Mouse (Mus musculus) liver, embryonic 14.5 days (tissue): ENCODE data around the gene Alx1. TPM values are rescaled to one million over a fixed set of nuclear protein-coding genes. Genes with fewer than 3 reads are reported as not detected.

Experiments used
- ATAC-seq: fragments of 200-750 bp; cut with Nextera tagmentation; 2 replicates; pipeline ENCODE4 v1.8.0; 2017; ENCODE audit warnings: moderate number of reproducible peaks, mild to moderate bottlenecking, moderate library complexity; ENCODE audit not compliant: insufficient read depth
- DNase-seq, 3 experiments: peaks; one replicate each; pipeline ENCODE4 v3.0.0-alpha.2; 2012 to 2013; ENCODE audit warnings: low read depth in 3 of 3, low spot score in 3 of 3
- H3K27ac ChIP-seq: fragments of 300-500 bp; sonication (generic); 2 replicates; pipeline ENCODE4 v1.5.1; 2014; ENCODE audit warnings: moderate library complexity, mild to moderate bottlenecking, control low read depth, inconsistent platforms
- H3K27me3 ChIP-seq: fragments of 300-500 bp; sonication (generic); 2 replicates; pipeline ENCODE4 v1.6.1; 2014; ENCODE audit warnings: mild to moderate bottlenecking, low read length, moderate library complexity; ENCODE audit not compliant: control insufficient read depth, insufficient read depth
- H3K36me3 ChIP-seq: fragments of 300-500 bp; sonication (generic); replicated peaks from 2 replicates; pipeline ENCODE4 v1.6.1; 2014; ENCODE audit warnings: low read depth; ENCODE audit not compliant: control insufficient read depth, insufficient read depth
- H3K4me1 ChIP-seq, 2 experiments: fragments of 200-500 bp in 1 of 2; fragments of 300-500 bp in 1 of 2; sonication (generic) in 1 of 2; replicated peaks; 2 replicates each; pipeline ENCODE4 v1.6.1; 2012 to 2014; ENCODE audit warnings: antibody characterized with exemption in 1 of 2, inconsistent platforms in 1 of 2, low read length in 1 of 2; ENCODE audit not compliant: control insufficient read depth in 2 of 2, insufficient read depth in 2 of 2
- H3K4me2 ChIP-seq: fragments of 300-500 bp; sonication (generic); 2 replicates; pipeline ENCODE4 v1.6.1; 2014; ENCODE audit warnings: low read depth, mild to moderate bottlenecking, control low read depth, moderate library complexity
- H3K4me3 ChIP-seq, 2 experiments: fragments of 200-500 bp in 1 of 2; fragments of 300-500 bp in 1 of 2; sonication (generic) in 1 of 2; 2 replicates each; pipeline ENCODE4 v1.5.1; 2012 to 2014; ENCODE audit warnings: low read depth in 2 of 2, low read length in 2 of 2, mild to moderate bottlenecking in 2 of 2, control low read depth in 1 of 2, inconsistent platforms in 1 of 2, moderate library complexity in 1 of 2; ENCODE audit not compliant: insufficient read depth in 1 of 2
- H3K9ac ChIP-seq: fragments of 300-500 bp; sonication (generic); replicated peaks from 2 replicates; pipeline ENCODE4 v1.6.1; 2014; ENCODE audit warnings: mild to moderate bottlenecking, control low read depth, moderate library complexity
- H3K9me3 ChIP-seq: fragments of 300-500 bp; sonication (generic); 2 replicates; pipeline ENCODE4 v1.6.1; 2016; ENCODE audit warnings: low read length, mixed read lengths; ENCODE audit not compliant: control insufficient read depth
- CTCF ChIP-seq: IDR thresholded peaks from 2 replicates; pipeline ENCODE4 v1.5.1; 2016; ENCODE audit warnings: antibody characterized with exemption, low read depth, control low read depth
- EP300 ChIP-seq: IDR thresholded peaks from 2 replicates; pipeline ENCODE4 v1.6.1; 2016; ENCODE audit warnings: antibody characterized with exemption, low read depth
- WGBS: fragments of 180-500 bp; shearing (Covaris S2); extraction: QIAGEN DNeasy Blood & Tissue Kit; methylation state at CpG from one replicate; pipeline ENCODE4 v1.1.7; 2014; ENCODE audit not compliant: insufficient replicate concordance; 5-methylcytosine and 5-hydroxymethylcytosine counted together
- polyA plus RNA-seq, 2 experiments: library from polyadenylated mRNA; depleted of rRNA in 1 of 2; stranded (reverse) in 1 of 2; unstranded in 1 of 2; fragments of >200 nt; fragmentation: Nextera tagmentation in 1 of 2; extraction: Ambion mirVana in 1 of 2; gene quantifications; 2 replicates each; pipeline versions ENCODE4 v1.2.1 to v1.2.3; 2012 to 2014

Alx1 gene
- polyA plus RNA-seq, 2 experiments = 0.02 TPM; not detected in 1

DNA sequence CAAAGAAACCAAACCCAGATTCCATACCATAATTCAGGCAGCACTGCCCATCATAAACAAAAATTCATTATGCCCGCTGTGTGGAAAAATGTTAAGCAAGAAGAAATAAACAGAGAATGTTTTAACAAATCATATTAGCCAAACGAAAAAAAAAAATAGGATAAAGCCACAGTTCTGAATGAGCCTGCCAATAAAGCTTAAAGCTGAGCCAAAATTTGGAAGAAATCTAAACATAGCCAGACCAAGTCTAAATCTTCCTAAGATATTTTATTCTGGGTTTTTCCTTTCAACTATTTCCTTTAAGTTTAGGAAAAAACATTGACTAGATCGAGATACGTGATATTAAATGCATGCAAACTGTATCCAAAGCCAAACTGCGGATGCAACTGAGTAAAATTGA is 54.9 kb downstream of the Alx1 start:
- no peak for TF ChIP-seq CTCF
- TF ChIP-seq EP300 = no peak
- ATAC-seq = no peak
- 58% methylated on average over 5 of the region's 5 CpGs for WGBS

DNA sequence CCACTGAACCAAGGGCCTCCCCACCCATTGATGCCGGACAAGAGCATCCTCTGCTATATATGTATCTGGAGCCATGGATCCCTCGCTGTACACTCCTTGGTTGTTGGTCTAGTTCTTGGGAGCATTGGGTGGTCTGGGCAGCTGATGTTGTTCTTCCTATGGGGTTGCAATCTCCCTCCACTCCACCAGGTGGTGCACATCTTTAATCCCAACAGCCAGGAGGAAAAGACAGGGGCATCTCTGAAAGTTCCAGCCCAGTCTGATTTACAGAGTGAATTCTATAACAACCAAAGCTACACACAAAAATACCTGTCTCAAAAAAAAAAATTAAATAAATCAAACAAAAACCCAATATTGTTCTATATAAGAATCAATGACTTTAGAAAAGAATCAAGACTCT is 70.4 kb downstream of the Alx1 start:
- ATAC-seq (no peak), DNase-seq (no peak)
- no peak overlapping the region for H3K27ac ChIP-seq
- H3K9ac ChIP-seq = no peak overlapping the region
- H3K4me1 ChIP-seq = no peaks in the 10 kb centered on the region
- WGBS = 63% methylated on average over 2 of the region's 2 CpGs
- H3K36me3 ChIP-seq = no peaks in the 10 kb centered on the region
- no peaks in the 10 kb centered on the region for H3K27me3 ChIP-seq
- no peaks in the 10 kb centered on the region for H3K9me3 ChIP-seq
- H3K4me2 ChIP-seq = no peak overlapping the region
- H3K4me3 ChIP-seq = no peak overlapping the region
- TF ChIP-seq EP300 (no peak), CTCF (peak; percentile 32)

More for the DNA sequence above, 54.9 kb downstream of the Alx1 start:
- Histone ChIP-seq H3K27ac (no peak overlapping the region), H3K9me3 (no peaks in the 10 kb centered on the region), H3K27me3 (no peaks in the 10 kb centered on the region), H3K4me1 (no peaks in the 10 kb centered on the region), H3K4me2 (no peak overlapping the region), H3K9ac (no peak overlapping the region), H3K4me3 (no peak overlapping the region), H3K36me3 (no peaks in the 10 kb centered on the region)
- no peak for DNase-seq

Other genes with a start within 250 kb of the Alx1 start
- not detected in 2 replicates for gene Lrriq1, start 206.1 kb upstream of the Alx1 start, polyA plus RNA-seq (2012; rRNA removed)
- not detected in 2 replicates for gene Lrriq1, start 206.1 kb upstream of the Alx1 start, polyA plus RNA-seq (2014; fragmentation: Nextera tagmentation; extraction: Ambion mirVana)